Mouse (Mus musculus) CD4-positive, CD25-positive, alpha-beta regulatory T cell, adult 2 months (primary cell): ENCODE data around the gene Tnfaip8l1.

Source experiments
- DNase-seq: peaks from one replicate; pipeline ENCODE4 v3.0.0-alpha.2; 2012; ENCODE audit warnings: low read depth, low spot score

The Tnfaip8l1 gene

GRCm38 (mm10) chr17:56218377-56219191 is 56.3 kb downstream of the Tnfaip8l1 start, which contains the start of gene Dpp9:
Gene Dpp9 (minus strand): TSS chr17:56218905.
- peak; percentile 91 for DNase-seq

DNA sequence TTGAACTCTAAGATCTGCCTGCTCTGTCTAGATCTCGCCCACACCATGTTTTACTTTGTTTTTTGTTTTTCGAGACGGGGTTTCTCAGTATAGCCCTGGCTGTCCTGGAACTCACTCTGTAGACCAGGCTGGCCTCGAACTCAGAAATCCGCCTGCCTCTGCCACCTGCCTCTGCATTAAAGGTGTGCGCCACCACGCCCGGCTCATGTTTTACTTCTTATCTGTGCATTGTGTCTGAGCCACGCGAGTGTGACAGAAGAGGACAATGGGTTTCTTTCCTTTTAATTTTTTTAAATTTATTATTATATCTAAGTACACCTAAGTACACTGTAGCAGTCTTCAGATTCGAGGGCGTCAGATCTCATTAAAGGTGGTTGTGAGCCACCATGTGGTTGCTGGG is 57.0 kb downstream of the Tnfaip8l1 start:
- DNase-seq: no peak

DNA sequence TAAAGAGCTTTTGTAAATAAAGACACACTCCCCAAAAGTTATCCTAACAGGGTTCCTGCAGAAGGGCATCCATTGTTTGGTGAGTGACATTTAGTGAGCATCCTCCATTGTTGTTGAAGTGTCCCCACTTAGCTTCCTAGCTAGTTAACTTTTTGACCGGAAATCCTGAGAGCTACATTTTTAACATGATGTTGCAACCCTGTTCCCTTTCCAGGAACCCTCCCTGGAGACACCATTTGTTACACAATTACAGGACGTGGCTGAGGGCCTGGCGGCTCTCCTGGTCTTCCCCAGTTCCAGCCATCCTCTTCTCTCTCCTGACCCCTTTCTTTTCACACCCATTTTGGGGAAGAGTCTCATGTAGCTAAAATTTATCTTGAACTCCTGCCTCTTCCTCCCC is 57.5 kb downstream of the Tnfaip8l1 start:
- no peak for DNase-seq
